9 mouse cellular contexts compared by ENCODE assay signal in genomic region chr6:30276882-30277281, GRCm38 (mm10).
"Had no signal": no experiment of that assay in that cellular context is flagged by ENCODE, and none has a peak within 500 bp of the region (broad histone marks: within the 10 kb centered on the region; RNA-seq: fewer than 3 reads in every experiment).

No protein-coding gene starts in this region.

- H3K9ac ChIP-seq: limb, embryonic 12.5 days; liver, embryonic 14.5 days; midbrain, embryonic 12.5 days; neural tube, embryonic 13.5 days had no signal

- ATAC-seq: midbrain, embryonic 16.5 days had no signal

- DNase-seq: kidney, adult 2 months; retina, postnatal 1 day; thymus, adult 18-20 months; thymus, postnatal 14 days had no signal

- H3K4me2 ChIP-seq: limb, embryonic 12.5 days; midbrain, embryonic 12.5 days; neural tube, embryonic 13.5 days had no signal

- H3K27me3 ChIP-seq: limb, embryonic 12.5 days; midbrain, embryonic 12.5 days; neural tube, embryonic 13.5 days had no signal

- H3K27ac ChIP-seq: limb, embryonic 12.5 days; liver, embryonic 14.5 days; midbrain, embryonic 12.5 days; neural tube, embryonic 13.5 days had no signal

- H3K4me3 ChIP-seq: limb, embryonic 12.5 days; midbrain, embryonic 12.5 days; neural tube, embryonic 13.5 days had no signal

- H3K9me3 ChIP-seq: limb, embryonic 12.5 days; midbrain, embryonic 12.5 days; neural tube, embryonic 13.5 days had no signal

- H3K4me1 ChIP-seq: limb, embryonic 12.5 days had no signal
